Mouse (Mus musculus) olfactory bulb, adult 2 months (tissue): Measurements from ENCODE around the gene Srcap.

Source experiments
- CTCF ChIP-seq: fragments of 200-500 bp; IDR thresholded peaks from 2 replicates; pipeline ENCODE4 v1.5.1; 2012; ENCODE audit warnings: low read depth, mild to moderate bottlenecking, low read length, moderate library complexity; ENCODE audit not compliant: insufficient read depth
- POLR2A ChIP-seq: fragments of 200-500 bp; IDR thresholded peaks from 2 replicates; pipeline ENCODE4 v1.6.1; 2012; ENCODE audit warnings: mild to moderate bottlenecking, low read depth, low read length, moderate library complexity; ENCODE audit not compliant: insufficient read depth

DNA sequence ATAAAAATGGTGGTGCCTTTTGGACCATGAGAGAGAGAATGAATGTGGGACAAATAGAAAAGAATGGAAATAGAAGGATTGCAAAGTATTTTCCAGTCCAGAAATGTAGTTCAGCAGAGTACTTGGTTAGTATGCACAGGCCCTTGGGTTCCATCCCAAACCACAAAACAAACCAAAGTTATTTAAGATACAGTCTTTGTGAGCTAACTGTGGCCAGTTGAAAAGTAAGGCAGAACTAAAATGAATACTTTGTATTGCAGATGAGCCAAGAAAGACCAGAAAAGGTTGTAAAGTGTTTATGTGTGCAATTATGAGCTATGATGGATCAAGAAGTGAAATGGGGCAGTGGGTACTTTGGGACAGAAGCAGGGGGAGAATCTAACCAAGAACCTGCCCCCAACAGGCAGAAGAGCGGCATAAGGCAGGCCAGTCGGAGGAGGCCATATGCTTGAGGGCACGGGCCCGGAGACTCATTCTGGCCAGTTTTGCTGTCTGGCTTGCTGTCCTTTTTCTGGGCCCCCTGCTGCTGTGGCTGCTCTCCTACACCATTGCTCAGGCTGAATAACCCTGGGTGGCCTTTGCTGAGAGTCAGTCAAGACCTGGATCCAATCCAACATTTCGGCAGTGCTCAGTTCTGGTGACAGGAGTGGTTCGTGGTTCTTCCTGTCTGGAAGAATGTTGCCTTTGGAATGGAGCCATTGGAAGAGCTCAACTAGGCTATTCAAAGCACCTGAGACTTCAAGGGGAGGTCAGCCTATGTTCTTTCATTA lies 52.8 kb downstream of the Srcap start:
- TF ChIP-seq POLR2A, result no peak
- no peak for TF ChIP-seq CTCF
